Mouse (Mus musculus) hindbrain, embryonic 15.5 days (tissue): ENCODE measurements around the gene Mogat1. TPM values are rescaled to one million over a fixed set of nuclear protein-coding genes. Genes with fewer than 3 reads are reported as not detected.

Experiments used
- polyA plus RNA-seq: library from polyadenylated mRNA; unstranded; fragments of >200 nt; fragmentation: Nextera tagmentation; extraction: Ambion mirVana; gene quantifications from 2 replicates; pipeline ENCODE4 v1.2.1, GENCODE M21; 2015

Gene Mogat1
- polyA plus RNA-seq, 1 experiment from 2014 or later, result 1.4 TPM

Other genes with a start within 250 kb of the Mogat1 start
- gene Sgpp2, start 200.6 kb upstream of the Mogat1 start, polyA plus RNA-seq, result 2.1 and 2.9 TPM in 2 replicates
- 150 and 154 TPM in 2 replicates for gene Farsb, start 22.1 kb upstream of the Mogat1 start, polyA plus RNA-seq
- gene BC035947, start 1.2 kb downstream of the Mogat1 start, polyA plus RNA-seq, result 0.98 and 1.3 TPM in 2 replicates
- 99.2 and 105 TPM in 2 replicates for gene Acsl3, start 146.8 kb downstream of the Mogat1 start, polyA plus RNA-seq
- gene Utp14b, start 147.0 kb downstream of the Mogat1 start, polyA plus RNA-seq, result 1.8 and 2.1 TPM in 2 replicates